Mouse (Mus musculus): ENCODE results near the gene Otop3. TPM values are rescaled to one million over a fixed set of nuclear protein-coding genes. Genes with fewer than 3 reads are reported as not detected.
A peak's percentile ranks its signal among the peaks of the same experiment; 100 is the strongest.

Otop3 gene
- polyA plus RNA-seq, 1 experiment, result 0.64 TPM

GRCm38 (mm10) chr11:115367395-115367944 is 32.9 kb downstream of the Otop3 start, which contains the start of gene Hid1:
Gene Hid1 (minus strand): TSS chr11:115367756.
- peak; percentile 93 for DNase-seq (ENCODE audit: low read depth)
- peak; percentile 82 for TF ChIP-seq POLR2A (IDR thresholded peaks at IDR 0.05; ENCODE audit: borderline replicate concordance, extremely low read depth, insufficient read depth, insufficient read length, poor library complexity, severe bottlenecking)
- TF ChIP-seq CTCF (IDR thresholded peaks at IDR 0.05; ENCODE audit: borderline replicate concordance, extremely low read depth, insufficient read depth, insufficient read length), result no peak

- no peak for DNase-seq (ENCODE audit: low read depth)
- TF ChIP-seq CTCF (IDR thresholded peaks at IDR 0.05; ENCODE audit: borderline replicate concordance, extremely low read depth, insufficient read depth, insufficient read length) (no peak), POLR2A (IDR thresholded peaks at IDR 0.05; ENCODE audit: borderline replicate concordance, extremely low read depth, insufficient read depth, insufficient read length, poor library complexity, severe bottlenecking) (no peak)
Measured at GRCm38 (mm10) chr11:115370368-115370767, 35.8 kb downstream of the Otop3 start.

GRCm38 (mm10) chr11:115371354-115371753 is 36.8 kb downstream of the Otop3 start:
- no peak for DNase-seq (ENCODE audit: low read depth)
- TF ChIP-seq POLR2A (IDR thresholded peaks at IDR 0.05; ENCODE audit: borderline replicate concordance, extremely low read depth, insufficient read depth, insufficient read length, poor library complexity, severe bottlenecking) (no peak), CTCF (IDR thresholded peaks at IDR 0.05; ENCODE audit: borderline replicate concordance, extremely low read depth, insufficient read depth, insufficient read length) (no peak)

- TF ChIP-seq CTCF (IDR thresholded peaks at IDR 0.05; ENCODE audit: borderline replicate concordance, extremely low read depth, insufficient read depth, insufficient read length), result no peak
- TF ChIP-seq POLR2A (IDR thresholded peaks at IDR 0.05; ENCODE audit: borderline replicate concordance, extremely low read depth, insufficient read depth, insufficient read length, poor library complexity, severe bottlenecking), result no peak
- DNase-seq (ENCODE audit: low read depth), result no peak
Measured at GRCm38 (mm10) chr11:115372015-115372414, 37.5 kb downstream of the Otop3 start.

- no peak for DNase-seq (ENCODE audit: low read depth)
- no peak for TF ChIP-seq CTCF (IDR thresholded peaks at IDR 0.05; ENCODE audit: borderline replicate concordance, extremely low read depth, insufficient read depth, insufficient read length)
- no peak for TF ChIP-seq POLR2A (IDR thresholded peaks at IDR 0.05; ENCODE audit: borderline replicate concordance, extremely low read depth, insufficient read depth, insufficient read length, poor library complexity, severe bottlenecking)
Measured at GRCm38 (mm10) chr11:115372737-115373136, 38.2 kb downstream of the Otop3 start.

- peak; percentile 38; the same call in 1 of the 2 replicates for TF ChIP-seq POLR2A (IDR thresholded peaks at IDR 0.05; ENCODE audit: borderline replicate concordance, extremely low read depth, insufficient read depth, insufficient read length, poor library complexity, severe bottlenecking)
- TF ChIP-seq CTCF (IDR thresholded peaks at IDR 0.05; ENCODE audit: borderline replicate concordance, extremely low read depth, insufficient read depth, insufficient read length), result no peak
- DNase-seq (ENCODE audit: low read depth), result peak; percentile 79
Measured at GRCm38 (mm10) chr11:115373805-115374694, 39.5 kb downstream of the Otop3 start.

GRCm38 (mm10) chr11:115374695-115375425 is 40.3 kb downstream of the Otop3 start:
- DNase-seq (ENCODE audit: low read depth), result peak; percentile 26
- TF ChIP-seq CTCF (IDR thresholded peaks at IDR 0.05; ENCODE audit: borderline replicate concordance, extremely low read depth, insufficient read depth, insufficient read length), result no peak
- no peak for TF ChIP-seq POLR2A (IDR thresholded peaks at IDR 0.05; ENCODE audit: borderline replicate concordance, extremely low read depth, insufficient read depth, insufficient read length, poor library complexity, severe bottlenecking)

GRCm38 (mm10) chr11:115376722-115377121 is 42.2 kb downstream of the Otop3 start:
- TF ChIP-seq POLR2A (IDR thresholded peaks at IDR 0.05; ENCODE audit: borderline replicate concordance, extremely low read depth, insufficient read depth, insufficient read length, poor library complexity, severe bottlenecking) (no peak), CTCF (IDR thresholded peaks at IDR 0.05; ENCODE audit: borderline replicate concordance, extremely low read depth, insufficient read depth, insufficient read length) (no peak)
- no peak for DNase-seq (ENCODE audit: low read depth)

GRCm38 (mm10) chr11:115377254-115377653 is 42.7 kb downstream of the Otop3 start:
- no peak for TF ChIP-seq POLR2A (IDR thresholded peaks at IDR 0.05; ENCODE audit: borderline replicate concordance, extremely low read depth, insufficient read depth, insufficient read length, poor library complexity, severe bottlenecking)
- no peak for TF ChIP-seq CTCF (IDR thresholded peaks at IDR 0.05; ENCODE audit: borderline replicate concordance, extremely low read depth, insufficient read depth, insufficient read length)
- no peak for DNase-seq (ENCODE audit: low read depth)

- DNase-seq (ENCODE audit: low read depth), result no peak
- TF ChIP-seq CTCF (IDR thresholded peaks at IDR 0.05; ENCODE audit: borderline replicate concordance, extremely low read depth, insufficient read depth, insufficient read length) (no peak), POLR2A (IDR thresholded peaks at IDR 0.05; ENCODE audit: borderline replicate concordance, extremely low read depth, insufficient read depth, insufficient read length, poor library complexity, severe bottlenecking) (no peak)
Measured at GRCm38 (mm10) chr11:115377854-115378253, 43.3 kb downstream of the Otop3 start.

- no peak for DNase-seq (ENCODE audit: low read depth)
Measured at GRCm38 (mm10) chr11:115381276-115381675, 46.7 kb downstream of the Otop3 start.

More at GRCm38 (mm10) chr11:115381276-115381675, 46.7 kb downstream of the Otop3 start:
- TF ChIP-seq CTCF (IDR thresholded peaks at IDR 0.05; ENCODE audit: borderline replicate concordance, extremely low read depth, insufficient read depth, insufficient read length) (no peak), POLR2A (IDR thresholded peaks at IDR 0.05; ENCODE audit: borderline replicate concordance, extremely low read depth, insufficient read depth, insufficient read length, poor library complexity, severe bottlenecking) (no peak)
